Mouse (Mus musculus): ENCODE results near the gene Cd244a.

Gene Cd244a

DNA sequence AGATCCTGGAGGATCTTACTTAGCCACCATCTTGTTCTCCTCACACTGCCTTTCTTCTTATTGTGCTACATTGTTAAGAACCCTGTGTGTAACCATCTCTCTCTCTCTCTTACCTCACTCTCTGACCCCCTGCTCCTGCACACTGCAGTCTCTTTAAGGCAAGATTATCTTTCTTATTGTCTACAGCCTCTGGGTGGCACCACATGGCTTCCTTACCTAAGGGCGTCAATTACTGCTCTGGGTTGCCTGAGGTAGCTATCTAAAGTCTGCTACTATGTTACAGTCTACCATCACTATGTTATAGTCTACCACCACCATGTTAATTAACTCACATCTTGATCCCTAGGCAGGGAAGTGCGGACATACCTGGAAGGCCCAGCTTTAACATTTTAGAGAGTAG is 9.4 kb downstream of the Cd244a start:
- CTCF ChIA-PET = no interaction called here

DNA sequence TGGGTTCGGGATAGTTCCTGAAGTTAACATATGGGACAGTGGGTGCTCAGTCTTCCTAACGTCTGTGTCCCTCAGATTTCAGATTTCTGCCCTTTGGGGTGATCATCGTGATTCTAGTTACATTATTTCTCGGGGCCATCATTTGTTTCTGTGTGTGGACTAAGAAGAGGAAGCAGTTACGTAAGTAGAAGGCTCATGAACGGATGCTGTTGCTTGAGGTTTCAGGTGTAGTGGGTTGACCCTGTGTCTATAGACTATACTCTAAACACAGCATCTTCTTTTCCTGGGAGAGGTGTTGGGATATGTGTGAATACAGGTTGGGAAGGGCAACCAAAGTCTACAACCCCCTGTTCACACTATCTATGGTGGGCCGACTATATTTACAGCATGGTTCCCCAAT is 18.2 kb downstream of the Cd244a start:
- CTCF ChIA-PET = no interaction called here

DNA sequence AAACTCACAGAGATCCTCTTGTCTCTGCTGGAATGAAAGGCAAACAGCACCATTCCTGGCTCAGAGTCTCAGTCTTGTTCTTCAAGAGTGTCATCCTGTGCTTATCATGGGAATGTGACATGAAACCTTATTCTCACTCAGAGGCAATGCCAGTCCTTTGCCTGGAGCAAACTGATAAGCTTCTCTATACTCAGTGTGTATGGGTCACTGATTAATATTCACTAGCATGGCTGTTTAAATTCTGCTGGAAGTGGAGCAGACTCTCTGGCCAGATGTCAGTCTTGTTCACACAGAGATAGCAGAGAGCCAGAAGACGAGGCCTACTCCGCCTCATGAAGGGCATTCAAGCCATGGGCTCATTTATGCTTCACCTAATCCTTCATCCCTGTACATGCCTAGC is 25.6 kb downstream of the Cd244a start:
- CTCF ChIA-PET = no interaction called here

DNA sequence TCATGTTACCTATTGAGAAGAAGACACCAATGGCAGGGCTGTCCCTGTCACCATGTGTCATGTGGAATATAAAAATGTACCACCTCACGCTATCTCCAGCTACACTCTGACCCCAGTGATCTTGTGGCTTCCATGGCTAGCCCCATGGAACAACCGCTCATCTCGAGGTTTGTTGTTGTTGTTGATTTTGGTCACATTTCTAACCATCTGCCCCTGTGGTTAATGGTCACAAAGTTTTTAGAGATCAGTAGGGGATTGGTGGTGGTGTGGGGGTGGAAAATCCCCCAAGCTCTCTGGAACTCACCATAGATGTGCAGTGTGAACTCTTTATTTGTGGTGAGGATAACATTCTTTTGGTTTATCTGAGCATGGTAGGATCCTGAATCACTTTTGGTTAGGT is 45.7 kb downstream of the Cd244a start:
- CTCF ChIA-PET = no interaction called here

DNA sequence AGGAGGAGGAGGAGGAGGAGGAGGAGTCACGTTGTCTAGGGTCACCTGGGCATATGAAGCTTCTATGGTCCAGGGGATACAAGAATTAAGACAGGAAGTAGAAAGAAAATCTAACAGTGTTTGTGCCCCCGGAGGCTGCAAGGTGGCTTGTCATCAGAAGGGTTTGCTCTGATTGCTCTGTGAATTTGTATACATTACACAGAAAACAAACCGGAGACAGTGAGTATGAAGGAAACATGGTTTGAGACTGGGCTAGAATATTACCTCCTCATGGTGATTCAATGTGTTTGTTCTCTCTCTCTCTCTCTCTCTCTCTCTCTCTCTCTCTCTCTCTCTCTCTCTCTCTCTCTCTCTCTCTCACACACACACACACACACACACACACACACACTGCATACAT is 47.7 kb downstream of the Cd244a start:
- CTCF ChIA-PET = interaction anchor here (0.8 kb wide), 1 partner anchor 12 kb away, joined by 5 read pairs; no protein-coding TSS in a partner anchor

DNA sequence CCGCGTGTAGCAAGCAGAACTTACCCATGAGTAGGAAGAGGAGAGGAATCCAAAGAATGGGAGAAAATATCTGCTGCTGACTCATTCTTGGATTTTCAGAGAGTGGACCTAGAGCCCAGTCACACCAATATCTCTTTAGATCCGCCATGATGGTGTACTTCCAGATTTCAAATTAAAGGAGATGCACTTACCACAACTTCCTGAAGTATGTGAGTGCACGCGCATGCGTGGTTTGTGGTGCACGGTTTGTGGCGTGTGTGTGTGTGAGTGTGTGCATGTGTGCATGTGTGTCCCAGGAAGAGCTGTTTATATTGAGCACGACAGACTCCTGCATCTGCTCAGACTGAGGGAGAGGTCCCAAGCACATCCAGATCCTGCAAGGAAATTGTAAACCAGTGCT is 48.2 kb downstream of the Cd244a start, which contains the start of gene Ly9:
Ly9 (minus strand) TSS at position 235 of the 400 bp plus-strand sequence.
- CTCF ChIA-PET = interaction anchor here (0.6 to 0.7 kb wide), 2 partner anchors 18 to 185 kb away, joined by 3 to 10 read pairs; no protein-coding TSS in a partner anchor

DNA sequence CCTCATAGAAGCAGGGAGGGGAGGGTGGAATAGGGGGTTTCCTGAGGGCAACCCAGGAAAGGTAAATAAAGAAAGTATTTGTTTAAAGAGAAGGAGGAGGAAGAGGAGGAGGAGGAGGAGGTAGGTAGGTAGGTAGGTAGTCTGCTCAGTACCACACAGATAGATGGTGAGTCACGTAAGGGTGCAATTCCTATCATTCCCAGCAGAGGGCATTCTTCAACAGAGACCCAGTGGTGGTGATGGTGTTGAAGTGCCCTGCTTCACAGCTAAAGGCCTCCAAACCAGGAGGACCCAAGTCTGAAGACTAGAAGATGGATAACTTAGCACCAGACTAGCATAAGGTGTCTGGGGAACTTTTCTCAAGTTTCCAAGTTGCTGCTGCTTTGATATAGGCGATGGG is 51.0 kb downstream of the Cd244a start:
- CTCF ChIA-PET = interaction anchor here (1.1 kb wide), 1 partner anchor 9 kb away, joined by 3 read pairs; no protein-coding TSS in a partner anchor

DNA sequence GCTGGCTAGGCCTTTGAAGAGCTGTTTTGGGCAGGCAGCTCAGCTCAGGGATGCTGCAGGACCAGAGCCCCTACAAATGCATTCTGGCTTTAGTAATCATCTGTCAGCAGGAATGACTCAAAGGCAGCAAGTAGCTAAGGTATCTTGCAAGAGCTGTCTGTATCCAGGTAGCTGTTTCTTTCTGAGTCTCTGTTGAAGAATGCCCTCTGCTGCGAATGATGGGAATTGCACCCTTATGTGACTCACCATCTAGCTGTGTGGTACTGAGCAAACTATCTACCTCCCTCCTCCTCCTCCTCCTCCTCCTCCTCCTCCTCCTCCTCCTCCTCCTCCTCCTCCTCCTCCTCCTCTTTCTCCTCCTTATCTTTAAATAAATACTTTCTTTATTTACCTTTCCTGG is 51.8 kb downstream of the Cd244a start:
- CTCF ChIA-PET = interaction anchor here (0.8 to 1.1 kb wide), 2 partner anchors 14 to 48 kb away, joined by 3 to 11 read pairs; no protein-coding TSS in a partner anchor

DNA sequence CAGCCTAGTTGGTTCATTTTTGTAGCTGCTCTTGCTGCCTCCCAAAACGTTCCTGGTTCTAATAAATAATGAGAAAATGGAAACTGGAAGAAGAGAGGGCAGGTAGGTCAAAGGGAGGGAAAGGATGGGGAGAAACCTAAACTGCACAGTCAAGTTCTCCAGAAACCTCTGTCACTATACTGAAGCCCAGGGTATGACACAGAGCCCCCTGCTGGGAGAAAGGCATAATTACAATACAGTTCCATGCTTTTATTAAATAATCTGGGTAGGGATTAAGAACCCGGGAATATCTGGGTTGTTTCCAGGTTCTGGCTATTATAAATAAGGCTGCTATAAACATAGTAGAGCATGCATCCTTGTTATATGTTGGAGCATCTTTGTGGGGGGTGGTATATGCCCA is 55.0 kb downstream of the Cd244a start:
- CTCF ChIA-PET = no interaction called here

DNA sequence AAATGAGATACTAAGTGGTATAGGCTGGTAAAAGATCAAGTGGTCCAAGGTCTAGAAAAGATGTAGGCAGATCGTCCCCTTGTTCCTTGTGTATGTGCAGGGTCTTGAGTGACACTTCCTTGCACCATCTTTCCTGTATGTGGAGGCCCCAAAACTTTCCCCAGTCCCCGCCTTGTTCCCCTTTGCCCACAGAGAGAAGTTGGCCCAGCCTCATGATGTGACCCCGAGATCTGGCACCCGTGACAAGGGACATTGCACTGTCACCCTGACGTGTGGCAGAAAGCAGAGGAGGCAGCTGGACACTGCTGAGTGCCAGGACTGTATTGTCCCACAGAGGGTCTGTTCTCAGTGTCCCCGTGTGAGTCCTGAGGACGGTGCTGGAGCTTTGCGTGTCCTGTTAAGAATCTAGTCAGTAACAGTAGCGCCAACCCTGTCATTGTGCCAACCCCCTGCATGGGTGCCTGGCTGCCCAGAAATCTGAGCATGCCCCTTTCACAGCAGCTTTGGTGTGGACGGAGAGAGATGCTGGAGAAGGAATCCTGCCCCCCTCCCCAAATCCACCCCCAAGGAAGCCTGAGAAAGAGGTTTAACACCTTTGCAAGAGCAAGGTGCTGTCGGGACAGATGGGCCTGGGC is 58.0 kb downstream of the Cd244a start:
- CTCF ChIA-PET = interaction anchor here (0.7 kb wide), 1 partner anchor 150 kb away, joined by 5 read pairs; no protein-coding TSS in a partner anchor

DNA sequence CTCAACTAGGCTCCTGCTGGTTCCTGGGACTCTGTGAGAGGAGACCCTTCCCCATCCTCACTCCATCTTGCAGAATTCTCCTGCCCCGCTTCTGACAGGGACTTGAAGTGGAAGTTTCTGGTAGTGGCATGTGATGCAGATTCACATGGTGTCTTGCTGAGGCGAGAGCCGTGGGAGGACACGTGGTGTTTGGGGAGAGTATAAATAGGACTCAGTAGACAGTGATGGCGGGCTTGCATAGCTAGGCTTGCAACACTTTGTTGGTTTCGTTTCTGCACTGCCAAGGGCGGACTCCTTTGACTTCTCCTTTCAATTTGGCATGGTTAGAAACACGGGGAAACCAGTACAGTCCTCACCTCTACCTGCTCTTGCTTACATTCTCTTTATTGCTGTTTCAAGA is 60.0 kb downstream of the Cd244a start:
- CTCF ChIA-PET = interaction anchor here (0.6 to 1.1 kb wide), 3 partner anchors 10 to 841 kb away, joined by 3 to 13 read pairs (median 7); no protein-coding TSS in a partner anchor

DNA sequence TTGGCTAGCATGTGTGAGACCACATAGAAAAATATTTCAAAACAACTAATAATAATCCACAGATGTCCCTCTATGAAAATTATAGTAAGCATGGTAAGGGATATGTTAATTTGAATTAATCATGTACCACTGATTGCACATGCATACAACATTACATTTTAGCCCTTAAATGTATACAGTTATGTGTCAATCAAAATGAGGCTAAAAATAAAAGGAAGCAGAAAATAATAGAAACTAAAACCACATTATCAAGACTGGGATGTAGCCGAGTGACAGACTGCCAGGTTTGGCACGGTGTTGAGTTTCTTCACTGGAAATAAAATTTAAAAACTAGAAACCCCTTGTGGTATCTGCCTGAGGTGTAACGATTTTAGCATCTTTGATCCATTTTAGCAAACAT is 60.7 kb downstream of the Cd244a start:
- CTCF ChIA-PET = no interaction called here

DNA sequence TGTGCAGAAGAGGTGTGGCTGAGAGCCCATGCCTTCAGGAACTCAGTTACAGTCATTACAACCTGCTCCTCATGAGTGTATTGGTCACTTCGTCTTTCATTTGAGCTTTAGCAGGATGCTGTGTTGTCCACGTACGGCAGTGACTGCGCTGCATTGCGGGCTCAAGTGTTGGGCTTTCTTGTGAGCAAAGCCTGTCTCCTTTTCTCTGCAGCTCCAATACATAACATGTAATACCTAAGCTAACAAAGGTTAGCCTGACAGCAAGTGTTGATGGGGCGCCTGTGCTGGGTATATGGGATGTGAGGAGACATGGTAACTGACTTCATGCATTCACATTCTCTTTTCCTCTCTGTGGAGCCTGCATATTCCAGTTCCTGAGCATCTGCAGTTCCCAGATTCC is 61.1 kb downstream of the Cd244a start:
- CTCF ChIA-PET = no interaction called here

DNA sequence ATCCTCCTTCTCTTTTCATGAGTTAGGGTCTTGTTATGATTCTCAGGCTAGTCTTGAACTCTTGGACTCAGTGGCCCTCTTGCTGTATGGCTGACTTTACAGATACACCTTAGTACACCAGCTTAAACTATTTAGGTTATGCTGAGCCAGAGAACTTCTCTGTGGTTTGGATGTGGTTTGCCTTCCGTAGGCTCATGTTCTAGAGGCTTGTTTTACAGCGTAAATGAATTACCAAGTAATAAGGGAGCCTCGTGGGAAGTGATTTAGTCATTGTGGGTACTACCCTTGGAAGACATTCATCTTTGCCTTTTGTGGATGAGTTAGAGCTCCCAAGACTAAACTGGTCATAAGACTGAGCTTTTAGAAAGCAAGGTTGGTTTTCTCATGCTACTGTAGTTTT is 68.8 kb downstream of the Cd244a start:
- CTCF ChIA-PET = no interaction called here

DNA sequence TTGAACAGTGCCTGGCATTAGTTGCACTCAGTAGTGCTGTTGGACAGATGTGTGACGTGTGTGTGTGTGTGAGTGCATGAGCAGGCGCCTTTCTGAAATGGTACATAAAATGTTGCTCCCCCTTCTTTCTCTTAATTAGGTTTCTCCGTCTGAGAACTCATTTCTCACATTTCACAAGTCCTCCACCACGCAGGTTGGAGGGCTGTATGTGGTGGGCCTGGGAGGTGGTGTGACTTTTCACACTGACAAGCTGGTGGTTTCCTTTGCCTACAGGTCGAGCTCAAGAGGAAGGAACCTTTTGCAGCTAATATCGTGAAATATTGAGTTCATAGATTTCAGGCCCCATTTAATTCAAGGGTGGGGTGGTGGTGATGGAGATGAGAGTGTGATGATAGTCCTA is 70.2 kb downstream of the Cd244a start:
- CTCF ChIA-PET = interaction anchor here (0.7 kb wide), 1 partner anchor 20 kb away, joined by 3 read pairs; no protein-coding TSS in a partner anchor

DNA sequence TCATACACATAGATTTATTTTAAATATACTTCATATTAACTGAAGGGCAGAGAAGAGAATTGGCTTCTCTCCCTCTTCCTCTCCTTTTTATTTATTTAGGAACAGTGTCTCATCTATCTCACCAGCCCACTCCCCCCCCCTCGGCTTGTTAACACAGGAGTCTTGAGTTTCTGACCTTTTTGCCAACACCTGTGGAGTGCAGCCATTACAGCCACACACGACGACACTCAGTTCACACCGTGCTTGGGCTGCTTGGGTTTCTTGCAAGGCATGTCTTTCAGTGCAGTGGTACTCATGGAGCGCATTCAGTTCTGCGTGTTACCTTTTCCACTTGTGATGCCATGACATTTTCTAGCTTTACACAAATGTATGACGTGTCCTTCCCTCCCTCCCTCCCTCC is 71.0 kb downstream of the Cd244a start:
- CTCF ChIA-PET = no interaction called here

DNA sequence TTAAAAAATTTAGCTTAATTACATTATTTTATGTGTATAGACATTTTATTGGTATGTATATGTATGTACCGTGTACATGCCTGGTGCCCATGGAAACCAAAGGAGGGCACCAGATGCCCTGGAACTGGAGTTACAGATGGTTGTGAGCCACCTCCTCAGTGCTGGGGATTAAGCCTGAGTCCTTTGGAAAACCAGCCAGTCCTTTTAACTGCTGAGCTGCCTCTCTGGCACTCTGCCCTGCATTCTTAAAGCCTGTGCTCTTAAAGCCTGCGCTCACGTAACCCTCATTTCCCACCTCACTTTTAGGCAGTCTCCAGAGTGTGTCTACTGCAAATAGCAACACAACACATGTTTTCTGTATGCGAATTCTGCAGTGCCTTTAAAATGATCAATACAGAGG is 71.9 kb downstream of the Cd244a start:
- CTCF ChIA-PET = interaction anchor here (0.7 kb wide), 1 partner anchor 76 kb away, joined by 6 read pairs; no protein-coding TSS in a partner anchor

DNA sequence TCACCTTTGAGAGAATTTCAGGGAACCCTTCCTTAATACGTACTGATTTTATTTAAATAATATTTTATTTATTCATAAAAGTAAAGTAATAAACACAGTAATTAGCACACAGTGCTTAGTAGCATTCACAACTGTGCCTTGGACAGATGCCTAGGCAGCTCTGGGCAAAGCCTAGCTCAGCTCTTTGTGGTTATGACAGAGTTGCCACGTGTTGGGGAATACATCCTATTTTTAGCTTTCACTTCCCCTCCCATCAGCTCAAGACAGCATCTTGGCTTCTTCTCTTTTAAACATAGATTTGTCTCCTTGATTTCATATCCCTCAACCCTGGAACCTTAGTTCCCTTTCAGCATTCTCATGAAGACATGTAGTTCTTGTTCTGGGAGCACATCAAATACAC is 72.5 kb downstream of the Cd244a start:
- CTCF ChIA-PET = interaction anchor here (0.7 kb wide), 1 partner anchor 75 kb away, joined by 6 read pairs; no protein-coding TSS in a partner anchor

DNA sequence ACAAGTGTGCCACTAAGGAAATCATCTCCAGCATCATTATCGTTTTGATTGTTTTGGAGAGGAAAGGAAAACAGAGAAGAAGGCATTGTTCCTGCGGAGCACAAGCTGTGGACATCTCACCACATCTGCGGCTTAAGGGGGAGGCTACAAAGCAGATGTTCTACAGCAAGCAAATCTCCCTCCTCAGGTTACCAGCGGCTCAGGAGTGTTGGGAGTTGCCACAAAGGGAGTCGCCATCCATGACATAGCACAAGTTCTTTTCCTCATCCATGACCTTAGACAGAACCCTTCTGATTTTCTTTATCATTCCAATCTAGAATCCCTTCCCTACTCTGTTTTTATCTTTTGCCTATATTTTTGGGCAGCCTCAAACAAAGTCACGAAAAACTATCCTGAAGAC is 76.7 kb downstream of the Cd244a start:
- CTCF ChIA-PET = interaction anchor here (0.6 kb wide), 1 partner anchor 304 kb away, joined by 10 read pairs; no protein-coding TSS in a partner anchor

DNA sequence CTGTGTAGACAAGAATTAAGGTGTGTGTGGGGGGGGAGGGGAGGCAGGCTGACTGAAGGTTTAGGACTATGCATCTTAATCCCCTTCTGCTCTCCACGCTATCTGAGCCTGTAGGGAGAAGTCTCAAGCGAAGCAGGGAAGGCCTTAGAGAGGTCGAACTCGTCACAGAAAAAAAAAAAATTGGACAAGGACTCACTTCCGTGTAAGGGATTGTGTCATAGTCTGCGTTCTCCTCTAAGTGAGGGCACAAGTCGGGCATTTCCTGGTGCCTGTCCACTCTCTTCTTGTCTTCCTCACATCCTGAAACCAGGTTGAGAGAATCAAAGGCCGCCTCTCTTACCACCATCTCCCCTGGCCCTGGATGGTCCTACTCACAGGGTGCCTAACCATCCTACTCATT is 78.1 kb downstream of the Cd244a start:
- CTCF ChIA-PET = no interaction called here

DNA sequence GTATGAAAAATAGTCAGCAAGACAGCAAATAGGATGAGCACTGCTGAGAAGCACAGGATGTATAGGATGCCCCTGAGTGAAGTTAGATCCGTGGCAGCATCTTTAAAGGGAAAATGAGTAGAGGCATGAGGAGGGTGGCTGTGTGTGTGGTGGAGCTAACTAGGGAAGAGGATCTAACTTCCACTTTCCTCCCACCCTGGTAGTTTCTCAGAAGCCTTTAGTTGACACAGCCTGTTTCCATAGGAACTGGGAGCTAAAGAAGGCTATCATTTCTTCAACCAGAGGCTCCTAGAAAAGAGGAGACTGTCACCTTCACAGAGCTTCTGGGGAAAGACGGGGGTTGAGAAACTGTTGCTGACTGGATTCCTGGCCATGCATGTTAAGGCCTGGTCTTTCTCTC is 79.7 kb downstream of the Cd244a start:
- CTCF ChIA-PET = no interaction called here

DNA sequence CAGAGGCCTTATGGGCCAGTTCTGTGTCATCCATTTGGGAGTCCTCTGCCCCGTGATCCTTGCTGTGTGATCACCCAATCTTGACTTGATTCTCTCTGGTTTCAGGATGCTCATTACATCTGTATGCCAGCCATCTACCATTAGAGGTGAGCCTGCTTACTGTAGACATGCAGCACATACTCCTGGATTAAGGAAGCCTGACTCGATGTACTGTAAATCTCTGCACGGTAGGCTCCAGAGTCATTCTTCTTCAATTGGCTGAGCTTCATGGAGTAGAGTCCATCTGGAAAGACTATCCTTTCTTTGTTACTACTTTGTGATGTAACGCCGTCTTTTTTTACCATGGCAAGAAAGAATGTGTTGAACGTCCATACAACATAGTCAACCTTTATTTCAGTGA is 81.8 kb downstream of the Cd244a start:
- CTCF ChIA-PET = no interaction called here

DNA sequence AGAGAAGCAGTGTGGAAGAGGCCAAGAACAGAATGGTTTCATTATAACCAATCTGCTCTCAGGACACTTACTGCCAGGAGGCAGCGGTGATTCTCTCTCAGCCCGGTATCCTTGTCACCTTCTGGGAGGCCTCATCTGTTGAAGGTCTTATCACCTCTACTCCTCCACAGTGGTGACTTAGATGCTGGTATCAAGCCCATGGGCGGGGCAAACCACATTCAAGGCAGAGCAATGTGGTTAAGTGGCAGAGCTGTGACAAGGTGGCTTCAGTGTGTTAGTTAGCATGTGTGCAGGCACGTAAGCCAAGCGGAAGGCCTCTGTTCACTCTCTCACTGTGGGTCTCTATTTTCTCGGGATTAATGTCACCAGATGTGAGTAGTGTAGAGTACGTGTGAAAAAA is 84.6 kb downstream of the Cd244a start:
- CTCF ChIA-PET = no interaction called here

All from spleen, embryonic (tissue).